Mouse (Mus musculus): ENCODE measurements around the gene Pitpnb. TPM values are rescaled to one million over a fixed set of nuclear protein-coding genes. Genes with fewer than 3 reads are reported as not detected.

Gene Pitpnb
- 10 to 100 TPM; 20.3 to 21.1 TPM for total RNA-seq (2021)
- long read RNA-seq, experiment 1, partial matches to known transcripts: 0 of 15 reads
- long read RNA-seq, experiment 1, other reads (novel, unspliced or antisense): 15 of 15 reads
- long read RNA-seq, experiment 2, partial matches to known transcripts: 4 of 29 reads
- long read RNA-seq, experiment 2, other reads (novel, unspliced or antisense): 25 of 29 reads

DNA sequence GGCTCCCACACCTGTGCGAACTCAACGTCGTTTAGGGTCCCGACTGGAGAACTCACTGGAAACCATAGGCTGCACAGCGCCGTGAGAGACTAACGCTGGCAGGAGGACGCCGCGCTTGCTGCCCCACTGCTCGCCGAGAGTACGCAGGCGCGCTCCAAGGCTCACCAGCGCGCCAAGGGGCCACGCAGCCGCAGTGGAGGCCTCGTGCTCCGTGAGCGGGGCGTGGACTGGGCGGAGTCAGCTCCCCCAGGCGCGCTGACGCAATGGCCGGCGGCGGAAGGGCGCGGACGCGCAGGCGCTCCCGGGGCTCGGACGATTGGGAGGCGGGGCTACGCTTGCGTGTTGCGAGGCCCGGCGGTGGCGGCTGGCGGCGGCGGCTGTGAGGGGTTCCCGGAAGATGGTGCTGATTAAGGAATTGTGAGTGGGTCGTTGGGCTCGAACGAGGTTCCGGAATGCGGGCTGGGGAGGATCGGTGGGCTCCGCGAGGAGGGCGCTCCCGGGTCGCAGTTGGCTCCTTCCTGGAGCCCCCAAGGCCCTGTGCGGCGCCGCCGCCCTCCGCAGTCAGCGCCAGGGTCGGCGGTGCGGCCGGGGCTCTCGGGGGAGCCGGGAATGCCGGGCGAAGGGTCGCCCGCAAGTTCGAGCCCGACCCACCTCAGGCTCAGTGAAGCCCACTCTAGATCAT, at the start of gene Pitpnb:
Gene Pitpnb (plus strand): TSS at position 347 of the 682 bp plus-strand sequence.
- peak; percentile 98 for DNase-seq

DNA sequence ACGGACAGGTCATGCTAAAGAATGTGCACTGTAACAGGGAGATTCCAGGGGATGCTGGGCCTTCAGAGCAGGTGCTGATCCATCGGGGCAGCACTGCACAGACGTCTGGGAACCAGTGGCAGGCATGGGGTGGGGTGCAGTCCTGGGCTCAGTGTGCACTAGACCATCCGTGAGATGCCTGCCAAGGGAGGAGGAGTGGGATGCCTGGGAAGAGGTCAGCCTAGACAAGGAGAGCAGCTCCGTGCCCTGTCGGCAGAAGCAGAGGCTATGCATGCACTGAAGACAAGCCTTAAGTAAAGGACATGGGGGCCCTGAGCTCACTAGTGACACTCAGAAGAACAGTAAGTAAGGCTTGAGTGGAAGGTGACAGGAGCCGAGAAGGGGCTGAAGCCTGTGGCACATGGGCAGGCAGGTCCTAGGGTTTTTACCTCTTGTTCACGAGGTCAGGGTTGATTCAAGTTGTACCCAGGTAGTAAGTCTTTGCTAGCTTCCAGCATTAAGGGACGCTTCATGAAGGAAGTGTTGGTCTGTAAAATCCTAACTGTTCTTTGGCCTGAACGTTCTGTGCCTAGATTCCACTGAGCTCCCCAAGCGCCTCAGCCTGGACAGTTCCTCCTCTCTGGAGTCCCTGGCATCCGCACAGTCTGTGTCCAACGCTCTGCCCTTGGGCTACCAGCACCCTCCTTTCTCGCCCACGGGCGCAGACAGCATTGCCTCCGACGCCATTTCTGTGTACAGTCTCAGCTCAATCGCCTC, 46.0 kb upstream of the Pitpnb start:
- no peak for DNase-seq

DNA sequence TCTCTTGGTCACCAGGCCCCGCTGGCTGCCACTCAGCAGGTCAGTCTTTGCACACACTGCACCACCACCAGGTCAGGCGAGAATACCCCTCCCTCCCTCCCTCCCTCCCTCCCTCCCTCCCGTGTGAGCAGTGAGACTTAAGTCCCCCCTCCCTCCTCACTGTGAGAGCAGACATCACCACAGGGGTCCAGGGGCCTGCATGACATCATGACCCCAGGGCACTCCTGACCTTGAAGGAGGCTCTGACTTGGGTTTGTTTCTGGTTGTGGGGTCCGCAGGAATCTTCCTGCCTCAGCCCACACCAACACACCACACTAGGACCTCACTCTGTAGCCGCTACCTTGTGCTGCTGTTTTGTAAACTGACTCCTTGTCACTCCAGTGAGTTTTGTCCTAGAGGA, 43.0 kb upstream of the Pitpnb start:
- no peak for DNase-seq

DNA sequence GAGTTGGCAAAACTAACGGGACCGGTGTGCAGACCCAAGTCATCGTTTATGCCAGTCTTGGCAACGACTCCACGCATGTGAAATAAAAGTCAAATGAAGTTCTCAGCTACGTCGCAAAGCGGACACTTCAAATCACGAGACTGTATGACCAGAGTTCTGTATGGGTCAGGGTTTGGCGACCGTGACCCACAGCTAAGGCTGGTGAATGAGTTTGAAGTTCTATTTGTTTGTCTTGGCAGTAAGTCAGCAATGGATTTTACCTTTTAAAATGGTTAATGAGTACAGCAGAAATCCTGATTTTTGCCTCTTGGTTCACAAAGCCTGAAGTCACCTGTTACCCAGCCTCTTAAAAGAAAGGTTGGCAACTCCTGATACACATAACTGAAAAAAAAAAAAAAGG, 42.1 kb upstream of the Pitpnb start:
- DNase-seq: no peak

DNA sequence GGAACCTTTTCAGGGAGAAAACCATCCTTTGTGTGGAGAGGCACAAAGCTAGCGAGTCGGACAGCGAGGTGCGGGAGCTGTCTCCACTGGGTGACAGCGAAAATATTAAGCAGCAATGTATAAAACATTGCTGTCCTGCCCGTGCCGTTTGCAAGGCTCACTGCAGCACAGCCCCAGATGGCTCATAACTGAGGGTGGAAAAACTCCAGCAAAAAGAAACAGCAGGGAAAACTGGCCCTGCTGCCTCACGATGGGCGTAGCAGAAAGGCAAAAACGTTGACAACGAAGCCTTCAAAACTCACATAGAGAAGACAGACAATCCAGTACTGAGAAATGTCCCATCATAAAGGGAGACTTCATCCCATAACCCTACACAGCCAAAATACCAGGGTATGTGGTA, 40.5 kb upstream of the Pitpnb start:
- DNase-seq: no peak

GRCm38 (mm10) chr5:111291639-111292038, 38.9 kb upstream of the Pitpnb start:
- DNase-seq: no peak

- DNase-seq: no peak
Measured at GRCm38 (mm10) chr5:111297801-111298200, 32.8 kb upstream of the Pitpnb start.

GRCm38 (mm10) chr5:111298706-111299105, 31.9 kb upstream of the Pitpnb start:
- no peak for DNase-seq

DNA sequence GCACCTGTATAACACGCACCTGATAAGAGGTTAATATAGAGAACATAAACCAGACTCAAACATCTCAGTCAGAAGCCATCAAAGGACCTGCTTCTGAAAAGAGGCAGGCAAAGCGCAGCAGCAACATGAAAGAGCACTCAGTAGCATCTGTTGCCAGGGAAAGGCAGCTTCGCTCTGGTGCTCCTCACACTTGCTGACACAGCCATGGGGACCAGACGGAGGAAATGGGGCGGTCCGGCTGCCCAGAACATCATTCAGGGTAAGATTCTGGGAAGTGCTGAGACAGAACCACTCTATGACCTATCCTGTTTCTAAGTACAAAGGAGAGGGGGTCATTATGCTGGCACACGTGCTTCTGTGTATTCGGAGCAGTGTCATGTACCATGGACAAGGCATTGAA, 29.8 kb upstream of the Pitpnb start:
- no peak for DNase-seq

DNA sequence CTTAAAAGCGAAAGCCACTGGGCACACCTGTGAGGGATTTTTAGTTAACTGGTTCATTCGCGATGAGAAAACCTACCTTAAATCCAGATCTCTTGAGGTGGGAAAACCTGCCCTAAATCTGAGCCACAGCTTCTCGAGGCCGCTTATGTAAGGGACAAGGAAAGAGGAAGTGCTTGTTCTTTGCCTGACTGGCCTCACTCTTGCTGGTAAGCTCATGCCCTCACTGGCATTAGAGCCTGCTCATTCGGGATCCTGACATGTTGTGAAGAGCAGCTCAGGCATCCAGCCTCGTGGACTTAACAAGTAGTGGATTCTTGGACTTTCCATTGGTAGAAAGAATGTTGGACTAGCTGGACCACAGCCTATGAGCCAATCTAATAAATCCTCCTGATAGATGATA, 28.8 kb upstream of the Pitpnb start:
- no peak for DNase-seq

GRCm38 (mm10) chr5:111304730-111305129, 25.8 kb upstream of the Pitpnb start:
- no peak for DNase-seq

DNA sequence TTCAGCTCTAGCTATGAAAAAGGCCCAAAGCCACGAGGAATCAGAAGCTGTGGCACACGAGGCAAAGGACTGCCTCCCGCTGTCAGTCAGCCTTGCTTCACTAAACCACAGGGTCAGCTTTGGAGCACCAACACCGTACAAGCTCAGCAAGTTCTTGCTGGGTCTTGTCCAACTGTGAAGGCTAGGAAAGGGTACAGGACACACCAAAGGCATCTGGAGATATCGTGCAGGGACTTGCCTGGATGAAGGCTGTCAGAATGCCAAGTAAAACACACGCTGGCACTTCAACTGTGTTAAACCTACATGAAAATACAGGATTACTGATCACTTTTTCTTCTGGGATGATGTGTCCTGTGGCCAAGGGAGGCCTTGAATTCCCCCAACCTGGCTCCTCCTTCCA, 20.4 kb upstream of the Pitpnb start:
- no peak for DNase-seq

- DNase-seq: no peak
Measured at GRCm38 (mm10) chr5:111313833-111314232, 16.7 kb upstream of the Pitpnb start.

GRCm38 (mm10) chr5:111315061-111315460, 15.5 kb upstream of the Pitpnb start:
- no peak for DNase-seq

DNA sequence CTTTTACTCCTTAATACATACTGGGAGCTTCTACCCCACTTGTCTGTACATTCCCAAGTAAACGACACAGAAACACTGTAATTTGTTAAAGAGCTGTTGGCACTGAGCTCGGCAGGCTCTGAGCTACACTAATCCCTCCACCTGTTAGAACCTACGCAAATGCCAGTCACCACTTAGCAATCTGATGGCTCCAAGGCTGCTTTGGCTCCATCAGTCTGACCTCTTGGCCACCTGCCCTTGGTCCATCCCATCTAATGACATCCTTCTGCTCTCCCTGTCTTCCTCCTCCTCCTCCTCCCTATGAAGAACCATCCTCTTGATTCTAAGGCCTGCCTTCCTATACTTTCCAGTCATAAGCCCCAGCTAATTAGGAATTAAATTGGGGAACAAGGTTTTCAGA, 13.0 kb upstream of the Pitpnb start:
- DNase-seq: no peak

- no peak for DNase-seq
Measured at GRCm38 (mm10) chr5:111318946-111319345, 11.6 kb upstream of the Pitpnb start.

DNA sequence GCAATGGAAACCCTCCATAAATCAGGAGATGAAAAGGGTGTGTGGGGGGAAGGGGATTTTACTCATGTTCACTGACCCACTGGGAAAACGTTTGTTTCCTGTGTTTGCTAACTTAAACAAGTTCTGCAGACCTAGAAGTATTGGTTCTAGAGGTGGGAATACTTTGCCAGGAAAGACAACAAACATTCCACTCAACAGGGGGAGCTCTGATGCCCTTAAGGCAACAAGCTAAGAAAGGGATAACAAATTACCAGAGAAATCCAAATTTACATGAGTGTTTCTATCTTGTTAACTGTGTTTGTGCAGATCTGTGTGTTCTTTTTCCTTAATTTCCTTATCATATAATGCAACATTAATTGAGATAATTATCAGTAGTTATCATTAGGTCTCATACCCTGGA, 4.8 kb upstream of the Pitpnb start:
- no peak for DNase-seq

GRCm38 (mm10) chr5:111327420-111327819, 3.1 kb upstream of the Pitpnb start:
- no peak for DNase-seq

DNA sequence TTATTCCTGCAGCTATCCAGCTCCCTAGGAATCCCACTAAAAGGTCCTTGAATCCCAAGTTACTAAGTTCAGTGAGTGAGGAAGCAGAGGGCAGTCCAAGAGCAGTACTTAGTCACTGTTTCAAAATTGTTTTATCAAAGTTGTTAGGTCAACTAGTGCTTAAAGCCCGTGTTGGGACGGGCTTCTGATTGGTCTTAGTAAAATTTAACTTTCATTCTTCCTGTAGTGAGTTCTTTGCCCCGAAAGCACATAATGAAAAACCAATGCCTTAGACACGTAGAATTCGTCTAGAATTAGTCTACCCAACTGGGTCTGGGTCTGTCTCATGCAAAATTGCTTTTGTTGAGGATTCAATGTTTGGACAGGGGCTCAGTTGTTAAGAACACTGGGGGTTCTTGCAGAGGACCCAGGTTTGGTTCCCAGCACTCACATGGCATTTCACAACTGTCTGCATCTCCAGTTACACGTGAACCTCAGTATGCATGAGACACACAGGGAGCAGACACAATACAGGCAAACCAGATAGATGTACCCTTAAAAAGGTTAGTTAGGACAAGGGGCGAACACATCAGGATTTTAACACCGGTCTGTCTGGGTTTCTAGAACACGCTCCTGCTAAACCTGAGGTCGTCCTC, 664 bp upstream of the Pitpnb start:
- no peak for DNase-seq

GRCm38 (mm10) chr5:111331099-111331435, 504 bp downstream of the Pitpnb start:
- peak; percentile 21 for DNase-seq

DNA sequence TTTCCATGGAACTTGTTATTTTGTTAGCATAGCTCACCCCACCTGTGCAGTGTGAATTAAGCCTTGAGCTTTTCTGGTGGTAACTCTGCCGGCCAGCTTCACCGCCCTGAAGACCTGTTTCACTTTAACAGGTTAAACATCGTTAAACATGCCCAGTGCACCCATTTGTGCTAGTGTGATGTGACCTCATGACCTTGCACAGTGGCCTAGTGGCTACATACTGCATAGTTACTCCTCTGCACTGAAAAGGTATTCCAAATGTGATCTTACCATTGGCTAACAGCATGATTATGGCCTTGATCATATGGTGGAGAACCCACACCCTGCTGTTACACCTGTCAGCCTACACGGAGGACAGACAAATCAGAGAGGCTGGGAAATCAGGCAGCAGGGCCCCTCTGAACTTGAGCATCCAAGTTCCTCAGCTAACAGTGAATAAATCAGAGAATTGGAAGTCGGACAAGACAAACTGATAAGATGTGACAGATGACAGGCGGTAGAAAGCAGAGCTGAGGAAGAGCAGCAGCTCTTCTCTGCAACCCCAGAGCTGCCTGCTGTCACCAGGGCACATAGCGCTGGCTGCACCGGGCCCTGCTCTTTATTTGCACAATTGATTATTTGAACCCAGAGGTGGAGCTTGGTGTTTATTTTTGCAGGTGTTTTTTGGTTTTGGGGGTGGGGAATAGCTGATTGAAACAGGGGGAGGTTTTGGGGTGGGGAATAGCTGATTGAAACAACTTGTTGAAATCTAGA, 5.6 kb downstream of the Pitpnb start:
- no peak for DNase-seq

DNA sequence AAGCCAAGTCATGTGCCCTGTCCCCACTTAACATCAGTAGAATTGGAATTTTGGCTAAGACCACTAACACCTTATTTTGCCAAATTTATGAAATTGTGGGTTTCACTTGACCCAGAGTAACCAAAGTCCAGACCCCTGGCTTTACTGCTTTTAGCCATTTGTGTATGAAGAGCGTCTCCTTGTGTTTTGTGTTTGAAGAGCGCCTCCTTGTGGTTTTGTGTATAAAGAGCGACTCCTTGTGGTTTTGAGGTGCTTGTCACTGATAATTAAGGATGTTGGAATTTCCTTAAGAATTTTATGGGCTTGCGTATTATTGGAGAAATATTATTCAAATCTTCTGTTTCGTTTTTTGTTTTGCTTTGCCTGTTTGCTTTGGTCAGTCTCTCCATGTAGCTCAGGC, 11.0 kb downstream of the Pitpnb start:
- DNase-seq: no peak

All from gastrocnemius, postnatal 25 days (tissue).